Mouse (Mus musculus): ENCODE data around the gene Vmn1r60. TPM values are rescaled to one million over a fixed set of nuclear protein-coding genes. Genes with fewer than 3 reads are reported as not detected.
"Not testable (repeated sequence)": the region's sequence is repeated elsewhere in the genome, so short reads cannot be mapped to it uniquely, and the experiment has no call there.

Vmn1r60 gene
- not detected in 2 replicates for polyA plus RNA-seq (2016; fragmentation: Nextera tagmentation; extraction: Ambion mirVana)

GRCm38 (mm10) chr7:5547217-5547616, at the start of gene Vmn1r60:
Gene Vmn1r60, minus strand, starts transcription at chr7:5547317.
- H3K36me3 ChIP-seq, H3K9me3 ChIP-seq: not testable (repeated sequence)
- 81% methylated on average over 1 of the region's 1 CpGs for WGBS

GRCm38 (mm10) chr7:5540770-5541436, 6.2 kb downstream of the Vmn1r60 start:
- not testable (repeated sequence) for H3K9me3 ChIP-seq
- WGBS: 51% methylated on average over 3 of the region's 3 CpGs

More at GRCm38 (mm10) chr7:5547217-5547616, at the start of gene Vmn1r60:
- H3K4me1 ChIP-seq; H3K4me3 ChIP-seq; H3K4me2 ChIP-seq (replicated peaks); H3K27me3 ChIP-seq; H3K27ac ChIP-seq; ATAC-seq (ENCODE audit: insufficient number of reproducible peaks, insufficient read depth, low FRiP score, low TSS enrichment); H3K9ac ChIP-seq: not testable (repeated sequence)

DNA sequence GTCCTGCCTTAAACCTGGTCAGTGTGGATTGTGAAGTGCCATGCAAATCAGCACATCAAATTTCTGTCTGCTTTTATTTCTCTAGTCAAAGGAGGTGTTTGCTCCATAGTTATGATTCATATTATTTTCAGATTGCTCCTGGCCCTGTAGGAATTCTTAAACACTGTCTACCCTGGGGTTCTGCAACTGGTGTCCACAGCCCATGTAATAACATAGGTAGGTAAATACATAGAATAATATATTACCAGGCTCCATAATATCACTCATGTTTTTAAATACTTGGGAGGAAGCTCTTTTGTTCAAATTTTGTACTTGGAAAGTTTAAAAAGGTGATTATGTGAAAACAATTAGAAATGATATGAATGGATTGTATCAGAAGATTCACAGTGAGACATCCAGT, 53.3 kb downstream of the Vmn1r60 start, which contains the start of gene Vmn2r28:
Vmn2r28 (minus strand) TSS at position 101 of the 400 bp plus-strand sequence.
- H3K9ac ChIP-seq; H3K9me3 ChIP-seq; H3K4me1 ChIP-seq; H3K27me3 ChIP-seq; H3K27ac ChIP-seq; H3K36me3 ChIP-seq; H3K4me2 ChIP-seq (replicated peaks); ATAC-seq (ENCODE audit: insufficient number of reproducible peaks, insufficient read depth, low FRiP score, low TSS enrichment); H3K4me3 ChIP-seq: not testable (repeated sequence)

More at GRCm38 (mm10) chr7:5540770-5541436, 6.2 kb downstream of the Vmn1r60 start:
- not testable (repeated sequence) for H3K4me3 ChIP-seq; H3K4me1 ChIP-seq; H3K9ac ChIP-seq; H3K36me3 ChIP-seq; H3K27me3 ChIP-seq; H3K4me2 ChIP-seq (replicated peaks); H3K27ac ChIP-seq; ATAC-seq (ENCODE audit: insufficient number of reproducible peaks, insufficient read depth, low FRiP score, low TSS enrichment)

Other genes with a start within 250 kb of the Vmn1r60 start
- gene Gm5065, start 196.8 kb downstream of the Vmn1r60 start, polyA plus RNA-seq (2016; fragmentation: Nextera tagmentation; extraction: Ambion mirVana): not detected in 2 replicates
- gene Nlrp2, start 196.3 kb downstream of the Vmn1r60 start, polyA plus RNA-seq (2016; fragmentation: Nextera tagmentation; extraction: Ambion mirVana): not detected in 2 replicates
- gene Vmn1r58, start 133.9 kb downstream of the Vmn1r60 start, polyA plus RNA-seq (2016; fragmentation: Nextera tagmentation; extraction: Ambion mirVana): not detected in 2 replicates
- not detected in 2 replicates for gene Vmn1r59, start 90.5 kb downstream of the Vmn1r60 start, polyA plus RNA-seq (2016; fragmentation: Nextera tagmentation; extraction: Ambion mirVana)
- not detected in 2 replicates for gene Vmn2r28, start 53.4 kb downstream of the Vmn1r60 start, polyA plus RNA-seq (2016; fragmentation: Nextera tagmentation; extraction: Ambion mirVana)
- gene Vmn1r61, start 66.0 kb upstream of the Vmn1r60 start, polyA plus RNA-seq (2016; fragmentation: Nextera tagmentation; extraction: Ambion mirVana): not detected in 2 replicates
- not detected in 2 replicates for gene Vmn1r62, start 126.3 kb upstream of the Vmn1r60 start, polyA plus RNA-seq (2016; fragmentation: Nextera tagmentation; extraction: Ambion mirVana)

Measured in embryonic facial prominence, embryonic 12.5 days (tissue).